Mouse (Mus musculus) midbrain, embryonic 15.5 days (tissue): ENCODE measurements at regions not wholly inside any gene's neighbourhood (a gene's known extent, or its start where the extent isn't known, plus 50 kb on each side); places are given as distances from the start of the nearest gene placed in this dataset.

Source experiments
- ATAC-seq: fragments of 200-750 bp; cut with Nextera tagmentation; replicated peaks from 2 replicates; pipeline ENCODE4 v1.8.0; 2017; ENCODE audit warnings: moderate TSS enrichment
- H3K27ac ChIP-seq: fragments of 300-500 bp; sonication (generic); 2 replicates; pipeline ENCODE4 v1.5.1; 2015; ENCODE audit warnings: mild to moderate bottlenecking, inconsistent platforms
- H3K27me3 ChIP-seq: fragments of 300-500 bp; sonication (generic); replicated peaks from 2 replicates; pipeline ENCODE4 v1.6.1; 2015; ENCODE audit warnings: inconsistent platforms
- H3K36me3 ChIP-seq: fragments of 300-500 bp; sonication (generic); replicated peaks from 2 replicates; pipeline ENCODE4 v1.6.1; 2015; ENCODE audit warnings: inconsistent platforms
- H3K4me1 ChIP-seq: fragments of 300-500 bp; sonication (generic); 2 replicates; pipeline ENCODE4 v1.6.1; 2015; ENCODE audit warnings: inconsistent platforms
- H3K4me2 ChIP-seq: fragments of 300-500 bp; sonication (generic); 2 replicates; pipeline ENCODE4 v1.6.1; 2015; ENCODE audit warnings: inconsistent platforms, mild to moderate bottlenecking, moderate library complexity
- H3K4me3 ChIP-seq: fragments of 300-500 bp; sonication (generic); 2 replicates; pipeline ENCODE4 v1.5.1; 2015; ENCODE audit warnings: mild to moderate bottlenecking, inconsistent platforms
- H3K9ac ChIP-seq: fragments of 300-500 bp; sonication (generic); 2 replicates; pipeline ENCODE4 v1.6.1; 2015; ENCODE audit warnings: mild to moderate bottlenecking, inconsistent platforms
- H3K9me3 ChIP-seq: fragments of 300-500 bp; sonication (generic); 2 replicates; pipeline ENCODE4 v1.6.1; 2016; ENCODE audit warnings: inconsistent platforms
- WGBS: fragments of 180-500 bp; shearing (Covaris S2); methylation state at CpG from one replicate; pipeline ENCODE4 v1.1.7; 2015; ENCODE audit warnings: mixed read lengths; 5-methylcytosine and 5-hydroxymethylcytosine counted together

DNA sequence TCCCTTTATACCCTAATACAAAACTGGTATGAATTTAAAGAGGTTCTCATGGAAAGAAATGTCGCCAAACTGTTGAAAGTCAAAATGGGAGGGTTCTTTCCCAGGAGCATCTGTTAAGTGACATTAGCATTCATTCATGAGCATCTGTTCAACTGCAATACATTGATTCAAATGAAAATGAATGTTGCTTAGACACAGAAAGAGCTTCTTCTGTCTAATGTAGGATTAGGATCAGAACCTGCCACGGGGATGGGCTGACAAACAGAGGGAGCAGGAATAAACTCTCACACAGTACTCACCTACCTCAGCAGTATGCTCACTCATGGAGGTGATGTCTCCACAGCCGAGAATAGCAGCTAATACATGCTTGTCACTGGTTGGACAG, 88.0 kb upstream of the Kcna4 start:
- no peaks in the 10 kb centered on the region for H3K27me3 ChIP-seq
- ATAC-seq = no peak
- 57% methylated on average over 3 of the region's 3 CpGs for WGBS
- H3K9ac ChIP-seq = no peak overlapping the region
- no peaks in the 10 kb centered on the region for H3K4me1 ChIP-seq
- H3K4me2 ChIP-seq = no peak overlapping the region
- no peaks in the 10 kb centered on the region for H3K36me3 ChIP-seq
- H3K9me3 ChIP-seq = no peaks in the 10 kb centered on the region
- no peak overlapping the region for H3K27ac ChIP-seq
- H3K4me3 ChIP-seq = no peak overlapping the region

DNA sequence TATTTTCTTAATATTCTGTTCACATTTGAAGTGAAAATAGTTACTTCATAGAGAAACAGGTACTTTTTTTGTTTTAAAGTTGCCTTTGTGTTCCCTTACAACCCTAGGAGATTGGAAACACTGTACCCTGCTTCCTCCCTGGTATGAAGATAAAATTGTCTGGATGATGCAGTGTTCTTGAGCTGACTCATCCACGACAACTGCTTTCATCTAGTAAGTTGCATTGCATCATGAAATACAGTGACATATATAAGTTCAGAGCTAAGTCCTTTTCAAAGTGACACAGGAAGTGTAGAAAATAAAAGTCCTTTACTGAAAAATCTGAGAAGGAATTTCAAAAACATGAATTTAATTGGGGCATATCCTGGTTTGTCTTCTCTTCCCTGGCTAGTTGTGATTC, 68.9 kb upstream of the Kcna4 start:
- Histone ChIP-seq H3K9me3 (no peaks in the 10 kb centered on the region), H3K4me2 (no peak overlapping the region), H3K4me1 (no peaks in the 10 kb centered on the region), H3K27ac (no peak overlapping the region), H3K27me3 (no peaks in the 10 kb centered on the region), H3K4me3 (no peak overlapping the region), H3K36me3 (no peaks in the 10 kb centered on the region), H3K9ac (no peak overlapping the region)
- ATAC-seq = no peak
- WGBS = 80% methylated on average over 1 of the region's 1 CpGs

DNA sequence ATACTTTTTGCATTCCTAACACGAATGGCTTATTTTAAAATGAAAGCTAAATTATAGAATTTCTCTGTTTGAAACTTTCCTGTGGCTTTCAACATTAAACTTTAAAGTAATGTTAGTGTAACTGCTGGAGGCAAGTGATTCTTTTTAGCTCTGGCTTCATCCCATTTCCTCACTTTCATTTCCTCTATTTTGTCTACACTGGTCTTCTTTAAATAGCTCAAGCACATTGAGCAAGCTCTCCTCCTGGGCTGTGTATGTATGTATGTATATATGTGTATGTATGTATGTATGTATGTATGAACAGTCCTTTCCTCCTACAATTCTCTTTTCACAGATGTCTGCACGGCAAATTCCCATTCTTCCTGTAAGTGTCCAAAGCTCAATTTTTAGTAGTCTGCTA, 65.8 kb upstream of the Kcna4 start:
- H3K9ac ChIP-seq = no peak overlapping the region
- no peaks in the 10 kb centered on the region for H3K4me1 ChIP-seq
- H3K36me3 ChIP-seq = no peaks in the 10 kb centered on the region
- no peak overlapping the region for H3K27ac ChIP-seq
- H3K27me3 ChIP-seq = no peaks in the 10 kb centered on the region
- no peak overlapping the region for H3K4me2 ChIP-seq
- 76% methylated on average over 2 of the region's 2 CpGs for WGBS
- H3K9me3 ChIP-seq = no peaks in the 10 kb centered on the region
- H3K4me3 ChIP-seq = no peak overlapping the region
- no peak for ATAC-seq

DNA sequence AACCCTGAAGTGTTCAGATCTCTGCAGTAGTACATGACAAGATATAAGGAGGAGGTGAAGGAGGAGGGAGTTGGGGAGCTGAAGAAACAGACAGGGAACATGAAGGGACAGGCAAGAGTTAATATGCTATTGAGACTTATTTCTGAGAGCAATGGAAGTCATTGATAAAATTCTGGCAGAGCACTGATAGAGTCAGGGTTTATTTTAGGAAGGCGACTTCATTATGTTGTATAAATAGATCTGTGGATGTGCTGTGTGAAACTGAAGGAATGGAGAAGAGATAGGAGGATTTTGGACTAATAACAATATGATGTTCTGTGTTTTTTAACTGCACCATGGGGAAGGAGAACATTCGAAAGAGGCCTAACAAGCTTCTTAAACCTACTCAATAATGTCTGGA, 63.0 kb upstream of the Kcna4 start:
- Histone ChIP-seq H3K4me3 (no peak overlapping the region), H3K9me3 (no peaks in the 10 kb centered on the region), H3K4me2 (no peak overlapping the region), H3K9ac (no peak overlapping the region), H3K27ac (no peak overlapping the region), H3K36me3 (no peaks in the 10 kb centered on the region), H3K27me3 (no peaks in the 10 kb centered on the region), H3K4me1 (no peaks in the 10 kb centered on the region)
- 88% methylated on average over 2 of the region's 2 CpGs for WGBS
- no peak for ATAC-seq

DNA sequence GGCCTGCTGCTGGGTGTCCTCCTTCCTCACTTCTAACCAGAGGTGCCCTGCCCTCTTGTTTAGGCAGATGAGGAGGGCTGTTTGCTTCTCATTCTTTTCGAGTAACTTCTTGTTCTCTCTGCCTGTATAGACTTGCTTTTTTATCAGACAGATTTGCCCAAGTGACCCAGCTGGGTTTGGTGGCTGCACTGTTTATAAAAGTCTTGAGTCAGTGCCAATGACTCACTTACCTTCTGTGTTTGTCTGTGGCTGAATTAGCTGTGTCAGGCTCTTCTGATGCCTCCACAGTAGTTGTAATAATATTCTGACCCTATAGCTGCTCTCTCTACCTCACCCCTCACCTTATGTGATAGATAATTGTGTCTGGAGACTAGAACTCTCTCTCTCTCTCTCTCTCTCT, 62.2 kb upstream of the Kcna4 start:
- H3K27me3 ChIP-seq = no peaks in the 10 kb centered on the region
- H3K4me2 ChIP-seq = no peak overlapping the region
- H3K9ac ChIP-seq = no peak overlapping the region
- H3K4me3 ChIP-seq = no peak overlapping the region
- no peaks in the 10 kb centered on the region for H3K9me3 ChIP-seq
- no peaks in the 10 kb centered on the region for H3K4me1 ChIP-seq
- no peak overlapping the region for H3K27ac ChIP-seq
- 73% methylated on average over 1 of the region's 1 CpGs for WGBS
- ATAC-seq = no peak
- no peaks in the 10 kb centered on the region for H3K36me3 ChIP-seq

DNA sequence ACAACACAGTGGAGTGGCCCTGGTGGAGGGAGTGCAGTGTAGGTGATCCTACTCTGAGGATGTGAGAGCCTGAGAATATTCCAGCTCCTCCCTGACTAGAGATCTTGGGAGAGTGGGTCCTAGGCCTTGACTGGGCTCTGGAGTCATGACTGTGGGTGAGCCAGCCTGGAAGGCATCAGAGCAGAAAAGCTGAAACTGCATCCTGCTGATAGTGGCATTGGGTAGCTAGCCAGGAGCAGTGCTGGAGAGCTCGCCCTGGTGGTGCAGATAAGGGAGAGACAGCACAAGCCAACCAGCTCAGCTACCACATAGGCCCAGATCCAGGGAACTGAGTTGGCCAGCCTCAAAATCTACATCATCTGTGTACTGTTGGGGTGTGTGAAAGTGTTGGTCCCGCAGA, 58.8 kb upstream of the Kcna4 start:
- Histone ChIP-seq H3K9ac (no peak overlapping the region), H3K4me2 (no peak overlapping the region), H3K4me1 (no peaks in the 10 kb centered on the region), H3K27me3 (no peaks in the 10 kb centered on the region), H3K4me3 (no peak overlapping the region), H3K9me3 (no peaks in the 10 kb centered on the region), H3K27ac (no peak overlapping the region), H3K36me3 (no peaks in the 10 kb centered on the region)
- ATAC-seq = no peak
- whole genome bisulfite sequencing = 93% methylated on average over 2 of the region's 2 CpGs

DNA sequence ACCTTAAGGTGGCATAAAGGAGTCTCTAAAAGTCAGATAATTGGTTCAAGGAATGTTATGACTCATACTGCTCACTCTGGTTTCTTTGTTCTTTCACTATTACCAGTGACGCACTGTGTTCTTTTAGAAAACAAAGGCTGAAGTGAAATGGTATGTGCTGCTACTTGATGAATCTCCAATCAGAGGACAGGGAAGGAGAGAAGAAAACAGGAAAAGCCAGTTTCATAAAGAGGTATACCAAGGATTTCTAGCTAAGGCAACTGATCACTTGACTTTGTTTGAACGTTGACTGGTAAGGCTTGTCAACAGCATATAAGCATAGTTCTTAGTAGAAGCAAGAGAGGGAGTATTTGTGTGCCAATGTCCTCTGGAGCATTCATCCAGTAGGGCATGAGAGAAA, 57.6 kb upstream of the Kcna4 start:
- Histone ChIP-seq H3K27me3 (no peaks in the 10 kb centered on the region), H3K36me3 (no peaks in the 10 kb centered on the region), H3K4me1 (no peaks in the 10 kb centered on the region), H3K27ac (no peak overlapping the region), H3K4me2 (no peak overlapping the region), H3K4me3 (no peak overlapping the region), H3K9ac (no peak overlapping the region), H3K9me3 (no peaks in the 10 kb centered on the region)
- ATAC-seq = no peak
- 72% methylated on average over 2 of the region's 2 CpGs for WGBS
